Mouse (Mus musculus) ES-E14 (cell line): Measurements from ENCODE around the gene 4930469K13Rik. TPM values are rescaled to one million over a fixed set of nuclear protein-coding genes. Genes with fewer than 3 reads are reported as not detected.

ENCODE experiments used
- DNase-seq: peaks from one replicate; pipeline ENCODE4 v3.0.0-alpha.2; 2013; ENCODE audit warnings: low read depth, low spot score
- H3K27ac ChIP-seq: 2 replicates; pipeline ENCODE4 v1.5.1; 2012; ENCODE audit warnings: low read depth, mild to moderate bottlenecking, low read length, moderate library complexity, mixed read lengths; ENCODE audit not compliant: poor library complexity, insufficient read depth, severe bottlenecking
- H3K36me3 ChIP-seq: 2 replicates; pipeline ENCODE4 v1.6.1; 2012; ENCODE audit warnings: mild to moderate bottlenecking, low read length, moderate library complexity, mixed read lengths; ENCODE audit not compliant: control insufficient read depth, poor library complexity, insufficient read depth, severe bottlenecking
- H3K4me1 ChIP-seq, 2 experiments: fragments of 150-350 bp in 1 of 2; sonication (generic) in 1 of 2; 2 replicates each; pipeline ENCODE4 v1.6.1; 2012; ENCODE audit warnings: low read length in 2 of 2, mild to moderate bottlenecking in 1 of 2, mixed read lengths in 1 of 2; ENCODE audit not compliant: control insufficient read depth in 2 of 2, insufficient read depth in 2 of 2, poor library complexity in 1 of 2
- H3K4me3 ChIP-seq, 2 experiments: fragments of 150-350 bp in 1 of 2; sonication (generic) in 1 of 2; 2 replicates each; pipeline ENCODE4 v1.5.1; 2012; ENCODE audit warnings: low read length in 2 of 2, low read depth in 1 of 2, mild to moderate bottlenecking in 1 of 2, mixed read lengths in 1 of 2; ENCODE audit not compliant: insufficient read depth in 1 of 2, poor library complexity in 1 of 2, severe bottlenecking in 1 of 2
- H3K9ac ChIP-seq: 2 replicates; pipeline ENCODE4 v1.6.1; 2012; ENCODE audit warnings: low read depth, mild to moderate bottlenecking, low read length, mixed read lengths; ENCODE audit not compliant: poor library complexity, insufficient read depth, severe bottlenecking
- H3K9me3 ChIP-seq: fragments of 150-350 bp; sonication (generic); 2 replicates; pipeline ENCODE4 v1.6.1; 2012; ENCODE audit warnings: low read depth, mild to moderate bottlenecking, low read length; ENCODE audit not compliant: control insufficient read depth, insufficient read depth
- CHD2 ChIP-seq: IDR thresholded peaks from 2 replicates; pipeline ENCODE4 v1.6.1; 2014; ENCODE audit warnings: mild to moderate bottlenecking, low read depth, low read length, inconsistent platforms
- HCFC1 ChIP-seq: IDR thresholded peaks from 2 replicates; pipeline ENCODE4 v1.6.1; 2012; ENCODE audit warnings: low read length, inconsistent platforms, borderline replicate concordance; ENCODE audit not compliant: insufficient read depth
- MAFK ChIP-seq: IDR thresholded peaks from 2 replicates; pipeline ENCODE4 v1.6.1; 2014; ENCODE audit warnings: mild to moderate bottlenecking, low read depth, low read length, inconsistent platforms; ENCODE audit not compliant: insufficient read depth
- ZC3H11A ChIP-seq: IDR thresholded peaks from 2 replicates; pipeline ENCODE4 v1.6.1; 2012; ENCODE audit warnings: low read depth, mild to moderate bottlenecking, inconsistent platforms, low read length, borderline replicate concordance
- ZNF384 ChIP-seq: IDR thresholded peaks from 2 replicates; pipeline ENCODE4 v1.6.1; 2012; ENCODE audit warnings: low read depth, low read length, inconsistent platforms
- in situ Hi-C, 2 experiments: fragments of 600-800 bp; cut with MboI; formaldehyde crosslinking; loops; one replicate each; pipeline ENCODE4 v1.15.1; 2025; ENCODE audit warnings: low sequenced_read_pairs in 2 of 2, inconsistent platforms in 1 of 2; ENCODE audit not compliant: unreplicated experiment in 2 of 2
- total RNA-seq: library from RNA; depleted of rRNA; stranded (reverse); fragments of 300-350 nt; gene quantifications from 2 replicates; pipeline ENCODE4 v1.2.3, GENCODE M21; 2012

Gene 4930469K13Rik
- total RNA-seq, 1 experiment, result not detected

GRCm38 (mm10) chr11:33969199-33969598 lies 129.2 kb downstream of the 4930469K13Rik start:
- no peak for TF ChIP-seq ZC3H11A
- no peak for TF ChIP-seq CHD2
- no peak for TF ChIP-seq ZNF384
- no peak for DNase-seq
- in situ Hi-C loops, result no loop called here

GRCm38 (mm10) chr11:33967708-33968107 lies 130.6 kb downstream of the 4930469K13Rik start:
- Histone ChIP-seq H3K9me3 (no peaks in the 10 kb centered on the region), H3K4me1 (no peaks in the 10 kb centered on the region), H3K27ac (no peak overlapping the region), H3K36me3 (no peaks in the 10 kb centered on the region), H3K4me3 (no peak overlapping the region), H3K9ac (no peak overlapping the region)
- TF ChIP-seq MAFK (no peak), ZC3H11A (no peak), ZNF384 (no peak), HCFC1 (no peak), CHD2 (no peak)
- in situ Hi-C loops, result no loop called here
- no peak for DNase-seq

More at GRCm38 (mm10) chr11:33969199-33969598, 129.2 kb downstream of the 4930469K13Rik start:
- H3K36me3 ChIP-seq, result no peaks in the 10 kb centered on the region
- no peaks in the 10 kb centered on the region for H3K9me3 ChIP-seq
- no peak overlapping the region for H3K9ac ChIP-seq
- no peak overlapping the region for H3K4me3 ChIP-seq
- no peaks in the 10 kb centered on the region for H3K4me1 ChIP-seq
- no peak overlapping the region for H3K27ac ChIP-seq

GRCm38 (mm10) chr11:33965380-33965779 lies 133.0 kb downstream of the 4930469K13Rik start:
- TF ChIP-seq ZNF384, result no peak
- no peak for TF ChIP-seq CHD2
- no peak for TF ChIP-seq ZC3H11A
- no peak for TF ChIP-seq MAFK
- TF ChIP-seq HCFC1, result no peak

GRCm38 (mm10) chr11:33962688-33963407 lies 135.5 kb downstream of the 4930469K13Rik start, which contains the start of gene Kcnmb1:
Kcnmb1 (plus strand) TSS chr11:33963013.
- DNase-seq, result no peak
- TF ChIP-seq CHD2 (no peak), HCFC1 (no peak), MAFK (no peak)
- H3K4me3 ChIP-seq, result no peak within 1 kb of the TSS
- H3K9ac ChIP-seq, result no peak within 1 kb of the TSS
- H3K9me3 ChIP-seq, result no peaks in the 10 kb centered on the region
- H3K36me3 ChIP-seq, result no peaks in the 10 kb centered on the region
- H3K27ac ChIP-seq, result no peak within 1 kb of the TSS
- H3K4me1 ChIP-seq, result peaks cover 0 to 2% of the 10 kb centered on the region in 2 experiments; a peak in 1 of 4 replicates
- in situ Hi-C loops, result no loop called here

More at GRCm38 (mm10) chr11:33965380-33965779, 133.0 kb downstream of the 4930469K13Rik start:
- H3K4me3 ChIP-seq, result no peak overlapping the region
- H3K9ac ChIP-seq, result no peak overlapping the region
- peaks cover 0 to 2% of the 10 kb centered on the region in 2 experiments; a peak in 1 of 4 replicates for H3K4me1 ChIP-seq
- in situ Hi-C loops, result no loop called here
- H3K27ac ChIP-seq, result no peak overlapping the region
- H3K9me3 ChIP-seq, result no peaks in the 10 kb centered on the region
- H3K36me3 ChIP-seq, result no peaks in the 10 kb centered on the region
- DNase-seq, result no peak

GRCm38 (mm10) chr11:33962178-33962577 lies 136.2 kb downstream of the 4930469K13Rik start:
- Histone ChIP-seq H3K9ac (no peak overlapping the region), H3K9me3 (no peaks in the 10 kb centered on the region), H3K4me1 (peaks cover 0 to 2% of the 10 kb centered on the region in 2 experiments; a peak in 1 of 4 replicates), H3K4me3 (no peak overlapping the region), H3K27ac (no peak overlapping the region), H3K36me3 (no peaks in the 10 kb centered on the region)
- no peak for TF ChIP-seq ZC3H11A
- TF ChIP-seq CHD2, result no peak
- no peak for TF ChIP-seq MAFK
- TF ChIP-seq HCFC1, result no peak
- no peak for TF ChIP-seq ZNF384
- in situ Hi-C loops, result no loop called here
- no peak for DNase-seq
